Mouse (Mus musculus): ENCODE results near the gene Olfr1098. TPM values are rescaled to one million over a fixed set of nuclear protein-coding genes. Genes with fewer than 3 reads are reported as not detected.

Olfr1098 gene
- polyA plus RNA-seq (2021; fragmentation: Nextera tagmentation) = not detected in 2 replicates
- long read RNA-seq, experiment 1 = 0 reads
- long read RNA-seq, experiment 2 = 0 reads

GRCm38 (mm10) chr2:86924445-86924844 lies at the start of gene Olfr1098:
Gene Olfr1098, minus strand, starts transcription at chr2:86924545.

GRCm38 (mm10) chr2:86960593-86960992 lies 36.2 kb upstream of the Olfr1098 start, which contains the start of gene Olfr1099:
Gene Olfr1099, minus strand, starts transcription at chr2:86960693.

GRCm38 (mm10) chr2:86892116-86892515 lies 32.2 kb downstream of the Olfr1098 start, which contains the start of gene Olfr1097:
Gene Olfr1097, minus strand, starts transcription at chr2:86892216.

GRCm38 (mm10) chr2:86874702-86875101 lies 49.6 kb downstream of the Olfr1098 start, which contains the start of gene Gm13723:
Gene Gm13723, minus strand, starts transcription at chr2:86874802.

Other genes starting within 250 kb of the Olfr1098 start
- not detected in 2 replicates for gene Olfr1086, start 244.5 kb downstream of the Olfr1098 start, polyA plus RNA-seq (2021; fragmentation: Nextera tagmentation)
- gene Olfr1087, start 226.2 kb downstream of the Olfr1098 start, polyA plus RNA-seq (2021; fragmentation: Nextera tagmentation) = not detected in 2 replicates
- not detected in 2 replicates for gene Olfr1089, start 190.8 kb downstream of the Olfr1098 start, polyA plus RNA-seq (2021; fragmentation: Nextera tagmentation)
- not detected in 2 replicates for gene Olfr1090, start 165.6 kb downstream of the Olfr1098 start, polyA plus RNA-seq (2021; fragmentation: Nextera tagmentation)
- gene Olfr1093, start 142.1 kb downstream of the Olfr1098 start, polyA plus RNA-seq (2021; fragmentation: Nextera tagmentation) = not detected in 2 replicates
- gene Olfr141, start 114.5 kb downstream of the Olfr1098 start, polyA plus RNA-seq (2021; fragmentation: Nextera tagmentation) = not detected in 2 replicates
- not detected in 2 replicates for gene Olfr1094, start 99.9 kb downstream of the Olfr1098 start, polyA plus RNA-seq (2021; fragmentation: Nextera tagmentation)
- not detected in 2 replicates for gene Olfr1095, start 72.8 kb downstream of the Olfr1098 start, polyA plus RNA-seq (2021; fragmentation: Nextera tagmentation)
- gene Gm13723, start 49.7 kb downstream of the Olfr1098 start, polyA plus RNA-seq (2021; fragmentation: Nextera tagmentation) = not detected in 2 replicates
- not detected in 2 replicates for gene Olfr1097, start 32.3 kb downstream of the Olfr1098 start, polyA plus RNA-seq (2021; fragmentation: Nextera tagmentation)
- gene Olfr1099, start 36.1 kb upstream of the Olfr1098 start, polyA plus RNA-seq (2021; fragmentation: Nextera tagmentation) = not detected in 2 replicates
- not detected in 2 replicates for gene Olfr1100, start 55.4 kb upstream of the Olfr1098 start, polyA plus RNA-seq (2021; fragmentation: Nextera tagmentation)
- not detected in 2 replicates for gene Olfr1101, start 66.7 kb upstream of the Olfr1098 start, polyA plus RNA-seq (2021; fragmentation: Nextera tagmentation)
- gene Olfr1102, start 73.9 kb upstream of the Olfr1098 start, polyA plus RNA-seq (2021; fragmentation: Nextera tagmentation) = not detected in 2 replicates
- not detected in 2 replicates for gene Olfr1104, start 102.5 kb upstream of the Olfr1098 start, polyA plus RNA-seq (2021; fragmentation: Nextera tagmentation)
- gene Olfr1105, start 112.0 kb upstream of the Olfr1098 start, polyA plus RNA-seq (2021; fragmentation: Nextera tagmentation) = not detected in 2 replicates
- gene Olfr1106, start 127.7 kb upstream of the Olfr1098 start, polyA plus RNA-seq (2021; fragmentation: Nextera tagmentation) = not detected in 2 replicates
- not detected in 2 replicates for gene Olfr1107, start 151.3 kb upstream of the Olfr1098 start, polyA plus RNA-seq (2021; fragmentation: Nextera tagmentation)
- gene Olfr1109, start 171.5 kb upstream of the Olfr1098 start, polyA plus RNA-seq (2021; fragmentation: Nextera tagmentation) = not detected in 2 replicates
- not detected in 2 replicates for gene Olfr259, start 190.0 kb upstream of the Olfr1098 start, polyA plus RNA-seq (2021; fragmentation: Nextera tagmentation)
- gene Olfr1110, start 215.8 kb upstream of the Olfr1098 start, polyA plus RNA-seq (2021; fragmentation: Nextera tagmentation) = not detected in 2 replicates
- not detected in 2 replicates for gene Olfr1111, start 228.1 kb upstream of the Olfr1098 start, polyA plus RNA-seq (2021; fragmentation: Nextera tagmentation)